Mouse (Mus musculus) megakaryocyte, embryonic 14.5 days (primary cell): Measurements from ENCODE around the gene Erich4.

Experiments
- FLI1 ChIP-seq: IDR thresholded peaks from 2 replicates; pipeline ENCODE4 v1.6.1; 2012; ENCODE audit warnings: low read length, inconsistent platforms, mixed read lengths
- GATA1 ChIP-seq: IDR thresholded peaks from 3 replicates; pipeline ENCODE4 v1.6.1; 2012; ENCODE audit warnings: mixed read lengths, low read length, inconsistent platforms, borderline replicate concordance

- TF ChIP-seq GATA1 (no peak), FLI1 (no peak)
Observed at GRCm38 (mm10) chr7:25610056-25610455, 5.6 kb downstream of the Erich4 start.
